Mouse (Mus musculus) MEL (cell line): ENCODE measurements around the gene Mettl26. TPM values are rescaled to one million over a fixed set of nuclear protein-coding genes. Genes with fewer than 3 reads are reported as not detected.

Source experiments
- DNase-seq: peaks from one replicate; pipeline ENCODE4 v3.0.0; 2011; ENCODE audit warnings: low read depth, low spot score
- H3K27ac ChIP-seq: 2 replicates; pipeline ENCODE4 v1.5.1; 2012; ENCODE audit warnings: low read depth, mild to moderate bottlenecking, control low read depth, low read length, moderate library complexity; ENCODE audit not compliant: control insufficient read depth
- H3K27me3 ChIP-seq, 2 experiments: fragments of 150-350 bp in 1 of 2; sonication (generic) in 1 of 2; 2 replicates each; pipeline ENCODE4 v1.6.1; 2012; ENCODE audit warnings: low read length in 2 of 2, mild to moderate bottlenecking in 2 of 2, improper control_type of control experiment in 1 of 2, moderate library complexity in 1 of 2; ENCODE audit not compliant: insufficient read depth in 2 of 2, control insufficient read depth in 1 of 2
- H3K36me3 ChIP-seq, 2 experiments: 2 replicates each; pipeline ENCODE4 v1.6.1; 2012 to 2014; ENCODE audit warnings: low read length in 2 of 2, improper control_type of control experiment in 1 of 2, inconsistent platforms in 1 of 2, mild to moderate bottlenecking in 1 of 2; ENCODE audit not compliant: insufficient read depth in 2 of 2, control insufficient read depth in 1 of 2
- H3K4me1 ChIP-seq, 2 experiments: fragments of 150-350 bp in 1 of 2; sonication (generic) in 1 of 2; 2 replicates each; pipeline ENCODE4 v1.6.1; 2012; ENCODE audit warnings: low read length in 2 of 2, improper control_type of control experiment in 1 of 2, mild to moderate bottlenecking in 1 of 2; ENCODE audit not compliant: insufficient read depth in 2 of 2, control insufficient read depth in 1 of 2
- H3K4me3 ChIP-seq, 2 experiments: fragments of 150-350 bp in 1 of 2; sonication (generic) in 1 of 2; 2 replicates each; pipeline ENCODE4 v1.5.1; 2012; ENCODE audit warnings: low read depth in 2 of 2, low read length in 2 of 2, mild to moderate bottlenecking in 2 of 2, moderate library complexity in 2 of 2, control low read depth in 1 of 2, improper control_type of control experiment in 1 of 2; ENCODE audit not compliant: control insufficient read depth in 1 of 2, insufficient read depth in 1 of 2
- H3K79me2 ChIP-seq: 2 replicates; pipeline ENCODE4 v1.6.1; 2012; ENCODE audit warnings: mild to moderate bottlenecking, low read length, moderate library complexity; ENCODE audit not compliant: control insufficient read depth, poor library complexity, insufficient read depth
- H3K9ac ChIP-seq: 2 replicates; pipeline ENCODE4 v1.6.1; 2012; ENCODE audit warnings: low read depth, mild to moderate bottlenecking, control low read depth, low read length, moderate library complexity; ENCODE audit not compliant: control insufficient read depth, poor library complexity, severe bottlenecking
- H3K9me3 ChIP-seq: fragments of 150-350 bp; sonication (generic); replicated peaks from 2 replicates; pipeline ENCODE4 v1.6.1; 2012; ENCODE audit warnings: mild to moderate bottlenecking, low read length, improper control_type of control experiment, moderate library complexity; ENCODE audit not compliant: insufficient read depth
- BHLHE40 ChIP-seq: IDR thresholded peaks from 2 replicates; pipeline ENCODE4 v1.6.1; 2012; ENCODE audit warnings: low read depth, mild to moderate bottlenecking, inconsistent platforms, low read length, improper control_type of control experiment, borderline replicate concordance
- CHD2 ChIP-seq: IDR thresholded peaks from 2 replicates; pipeline ENCODE4 v1.6.1; 2011; ENCODE audit warnings: low read length, improper control_type of control experiment
- ELF1 ChIP-seq: IDR thresholded peaks from 2 replicates; pipeline ENCODE4 v1.6.1; 2014; ENCODE audit warnings: low read depth, mild to moderate bottlenecking, inconsistent platforms, low read length, improper control_type of control experiment, moderate library complexity
- EP300 ChIP-seq, 2 experiments: IDR thresholded peaks; 2 replicates each; pipeline ENCODE4 v1.6.1; 2011; ENCODE audit warnings: improper control_type of control experiment in 2 of 2, low read length in 2 of 2, low read depth in 1 of 2, mild to moderate bottlenecking in 1 of 2
- JUND ChIP-seq: IDR thresholded peaks from 2 replicates; pipeline ENCODE4 v1.6.1; 2011; ENCODE audit warnings: low read depth, mild to moderate bottlenecking, improper control_type of control experiment, low read length
- KAT2A ChIP-seq: conservative IDR thresholded peaks from 2 replicates; pipeline ENCODE4 v1.6.1; 2012; ENCODE audit warnings: low read depth, low read length, improper control_type of control experiment, inconsistent platforms
- MAFK ChIP-seq: IDR thresholded peaks from 2 replicates; pipeline ENCODE4 v1.6.1; 2011; ENCODE audit warnings: low read depth, mild to moderate bottlenecking, low read length, improper control_type of control experiment, borderline replicate concordance
- MAZ ChIP-seq: IDR thresholded peaks from 2 replicates; pipeline ENCODE4 v1.6.1; 2012; ENCODE audit warnings: low read depth, mild to moderate bottlenecking, inconsistent platforms, low read length, improper control_type of control experiment
- MYB ChIP-seq: IDR thresholded peaks from 2 replicates; pipeline ENCODE4 v1.6.1; 2011; ENCODE audit warnings: mild to moderate bottlenecking, low read depth, low read length, improper control_type of control experiment
- MYC ChIP-seq: IDR thresholded peaks from 2 replicates; pipeline ENCODE4 v1.6.1; 2011; ENCODE audit warnings: low read depth, mild to moderate bottlenecking, low read length, improper control_type of control experiment, moderate library complexity
- POLR2A ChIP-seq, 2 experiments: IDR thresholded peaks; 2 replicates each; pipeline ENCODE4 v1.6.1; 2011 to 2012; ENCODE audit warnings: low read length in 2 of 2, mild to moderate bottlenecking in 2 of 2, control low read depth in 1 of 2, improper control_type of control experiment in 1 of 2, low read depth in 1 of 2, moderate library complexity in 1 of 2; ENCODE audit not compliant: control insufficient read depth in 1 of 2, insufficient read depth in 1 of 2, poor library complexity in 1 of 2
- POLR2AphosphoS2 ChIP-seq: IDR thresholded peaks from 2 replicates; pipeline ENCODE4 v1.6.1; 2011; ENCODE audit warnings: low read length, improper control_type of control experiment
- POLR2AphosphoS5 ChIP-seq: IDR thresholded peaks from 2 replicates; pipeline ENCODE4 v1.6.1; 2012; ENCODE audit warnings: low read depth, borderline replicate concordance, mild to moderate bottlenecking, inconsistent platforms, low read length, moderate library complexity, mixed read lengths
- RAD21 ChIP-seq: IDR thresholded peaks from 2 replicates; pipeline ENCODE4 v1.6.1; 2011; ENCODE audit warnings: mild to moderate bottlenecking, low read depth, low read length, improper control_type of control experiment
- RCOR1 ChIP-seq: IDR thresholded peaks from 2 replicates; pipeline ENCODE4 v1.6.1; 2012; ENCODE audit warnings: low read depth, mild to moderate bottlenecking, inconsistent platforms, low read length, improper control_type of control experiment
- SIN3A ChIP-seq: IDR thresholded peaks from 2 replicates; pipeline ENCODE4 v1.6.1; 2012; ENCODE audit warnings: low read length, improper control_type of control experiment, inconsistent platforms
- SMC3 ChIP-seq: IDR thresholded peaks from 2 replicates; pipeline ENCODE4 v1.6.1; 2011; ENCODE audit warnings: low read depth, low read length, improper control_type of control experiment
- TBP ChIP-seq: IDR thresholded peaks from 2 replicates; pipeline ENCODE4 v1.8.0; 2011; ENCODE audit warnings: low read depth, low read length, improper control_type of control experiment
- TCF12 ChIP-seq: IDR thresholded peaks from 2 replicates; pipeline ENCODE4 v1.6.1; 2014; ENCODE audit warnings: low read depth, mild to moderate bottlenecking, inconsistent platforms, low read length, improper control_type of control experiment, moderate library complexity
- UBTF ChIP-seq: IDR thresholded peaks from 2 replicates; pipeline ENCODE4 v1.6.1; 2012; ENCODE audit warnings: low read depth, mild to moderate bottlenecking, inconsistent platforms, low read length, improper control_type of control experiment, moderate library complexity, borderline replicate concordance; ENCODE audit not compliant: insufficient read depth
- USF1 ChIP-seq: IDR thresholded peaks from 2 replicates; pipeline ENCODE4 v1.6.1; 2014; ENCODE audit warnings: low read depth, mild to moderate bottlenecking, inconsistent platforms, low read length, improper control_type of control experiment, moderate library complexity
- USF2 ChIP-seq, 2 experiments: IDR thresholded peaks; 2 replicates each; pipeline ENCODE4 v1.6.1; 2011 to 2012; ENCODE audit warnings: improper control_type of control experiment in 2 of 2, low read length in 2 of 2, borderline replicate concordance in 1 of 2, inconsistent platforms in 1 of 2, low read depth in 1 of 2, mild to moderate bottlenecking in 1 of 2; ENCODE audit not compliant: insufficient read depth in 1 of 2
- ZKSCAN1 ChIP-seq: IDR thresholded peaks from 2 replicates; pipeline ENCODE4 v1.6.1; 2012; ENCODE audit warnings: low read depth, mild to moderate bottlenecking, inconsistent platforms, low read length, improper control_type of control experiment, moderate library complexity
- ZMIZ1 ChIP-seq: IDR thresholded peaks from 2 replicates; pipeline ENCODE4 v1.6.1; 2012; ENCODE audit warnings: low read depth, mild to moderate bottlenecking, inconsistent platforms, low read length, improper control_type of control experiment, moderate library complexity
- ZNF384 ChIP-seq: IDR thresholded peaks from 2 replicates; pipeline ENCODE4 v1.6.1; 2012; ENCODE audit warnings: low read depth, mild to moderate bottlenecking, inconsistent platforms, low read length, improper control_type of control experiment
- polyA plus RNA-seq, 2 experiments: library from polyadenylated mRNA; stranded (reverse) in 1 of 2; unstranded in 1 of 2; fragments of >175 nt in 1 of 2; fragments of >200 nt in 1 of 2; gene quantifications; 2 replicates each; pipeline versions ENCODE4 v1.2.1 to v1.2.4; 2012; ENCODE audit warnings: low replicate concordance in 2 of 2, low read depth in 1 of 2; ENCODE audit not compliant: insufficient read length in 2 of 2, insufficient read depth in 1 of 2, missing spikeins in 1 of 2
- total RNA-seq: library from RNA; depleted of rRNA; stranded (reverse); fragments of 300-350 nt; gene quantifications from 2 replicates; pipeline ENCODE4 v1.2.3, GENCODE M21; 2012

Mettl26 gene
- total and polyA plus RNA-seq, 3 experiments = 31.7 to 50.6 TPM; not detected in 1

GRCm38 (mm10) chr17:25832436-25833290 lies 42.2 kb upstream of the Mettl26 start (continued):
- TF ChIP-seq CHD2 = no peak; the same call in 1 of the 2 replicates
- peak in 1 of 2 experiments; percentile 83; a peak in 2 of 4 replicates for TF ChIP-seq USF2 (IDR thresholded peaks at IDR 0.05; ENCODE audit: borderline replicate concordance in 1 of 2, insufficient read depth in 1 of 2, low read depth in 1 of 2, low read length in 2 of 2)
- TF ChIP-seq MAFK = no peak
- no peak for TF ChIP-seq POLR2AphosphoS5
- no peak for TF ChIP-seq RCOR1
- no peak for TF ChIP-seq SMC3
- peak; percentile 89 for TF ChIP-seq ELF1
- peak; percentile 42; the same call in 1 of the 2 replicates for TF ChIP-seq MYC
- TF ChIP-seq UBTF = 0 out of 2 replicates have a peak, but pooled peaks have one; percentile 36
- TF ChIP-seq SIN3A = peak; percentile 78; the same call in 1 of the 2 replicates

- peaks cover 52% of the 10 kb centered on the region for H3K79me2 ChIP-seq
- peak within 1 kb of the TSS; percentile 95 for H3K9ac ChIP-seq
- peaks cover 0 to 13% of the 10 kb centered on the region in 2 experiments; a peak in 2 of 4 replicates for H3K36me3 ChIP-seq
- no peaks in the 10 kb centered on the region for H3K9me3 ChIP-seq
- H3K4me3 ChIP-seq = peak within 1 kb of the TSS; percentile 80 to 87
- TF ChIP-seq POLR2AphosphoS5 (no peak), MYB (no peak), RAD21 (no peak), BHLHE40 (peak; percentile 74; the same call in 1 of the 2 replicates), USF2 (IDR thresholded peaks at IDR 0.05; ENCODE audit: borderline replicate concordance in 1 of 2, insufficient read depth in 1 of 2, low read depth in 1 of 2, low read length in 2 of 2) (no peak), SIN3A (peak; percentile 43; the same call in 1 of the 2 replicates), KAT2A (no peak), TCF12 (0 out of 2 replicates have a peak, but pooled peaks have one; percentile 1), POLR2A (IDR thresholded peaks at IDR 0.05; ENCODE audit: control insufficient read depth in 1 of 2, insufficient read depth in 1 of 2, low read depth in 1 of 2, low read length in 2 of 2, poor library complexity in 1 of 2) (no peak; a peak in 1 of 4 replicates), POLR2AphosphoS2 (peak; percentile 75; the same call in 1 of the 2 replicates), JUND (no peak), ZNF384 (no peak), MAZ (0 out of 2 replicates have a peak, but pooled peaks have one; percentile 5), MYC (0 out of 2 replicates have a peak, but pooled peaks have one; percentile 62), UBTF (no peak), USF1 (peak; percentile 57), EP300 (IDR thresholded peaks at IDR 0.05; ENCODE audit: low read depth in 1 of 2, low read length in 2 of 2) (no peak), TBP (no peak), ZKSCAN1 (no peak), ZMIZ1 (peak; percentile 21; the same call in 1 of the 2 replicates)
- TF ChIP-seq, all 39 proteins: peak for 8
- Histone ChIP-seq H3K27me3 (no peaks in the 10 kb centered on the region), H3K4me1 (peaks cover 2 to 34% of the 10 kb centered on the region in 2 experiments; a peak in 3 of 4 replicates), H3K27ac (peak within 1 kb of the TSS; percentile 82)
- no peak for DNase-seq
Measured at GRCm38 (mm10) chr17:25833291-25833663, 41.6 kb upstream of the Mettl26 start, which contains the start of gene Stub1. TSS of gene Stub1 (minus strand) at chr17:25833404.
